Mouse (Mus musculus) lung, embryonic 15.5 days (tissue): ENCODE results near the gene Hes5. TPM values are rescaled to one million over a fixed set of nuclear protein-coding genes. Genes with fewer than 3 reads are reported as not detected.

Experiments used
- ATAC-seq: fragments of 200-750 bp; cut with Nextera tagmentation; 2 replicates; pipeline ENCODE4 v1.8.0; 2017; ENCODE audit warnings: moderate number of reproducible peaks, borderline replicate concordance; ENCODE audit not compliant: low FRiP score, low TSS enrichment; ENCODE audit errors: extremely low read depth
- H3K27ac ChIP-seq: fragments of 300-500 bp; sonication (generic); 2 replicates; pipeline ENCODE4 v1.5.1; 2015; ENCODE audit warnings: moderate library complexity, mild to moderate bottlenecking, inconsistent platforms
- H3K27me3 ChIP-seq: fragments of 300-500 bp; sonication (generic); 2 replicates; pipeline ENCODE4 v1.6.1; 2015; ENCODE audit warnings: inconsistent platforms
- H3K36me3 ChIP-seq: fragments of 300-500 bp; sonication (generic); 2 replicates; pipeline ENCODE4 v1.6.1; 2015; ENCODE audit warnings: inconsistent platforms
- H3K4me1 ChIP-seq: fragments of 300-500 bp; sonication (generic); 2 replicates; pipeline ENCODE4 v1.6.1; 2015; ENCODE audit warnings: inconsistent platforms
- H3K4me2 ChIP-seq: fragments of 300-500 bp; sonication (generic); 2 replicates; pipeline ENCODE4 v1.6.1; 2015; ENCODE audit warnings: inconsistent platforms, mild to moderate bottlenecking, moderate library complexity
- H3K4me3 ChIP-seq: fragments of 300-500 bp; sonication (generic); 2 replicates; pipeline ENCODE4 v1.5.1; 2015; ENCODE audit warnings: mild to moderate bottlenecking, inconsistent platforms
- H3K9ac ChIP-seq: fragments of 300-500 bp; sonication (generic); 2 replicates; pipeline ENCODE4 v1.6.1; 2015; ENCODE audit warnings: inconsistent platforms
- H3K9me3 ChIP-seq: fragments of 300-500 bp; sonication (generic); 2 replicates; pipeline ENCODE4 v1.6.1; 2016; ENCODE audit warnings: inconsistent platforms
- WGBS: fragments of 180-500 bp; shearing (Covaris S2); methylation state at CpG from one replicate; pipeline ENCODE4 v1.1.7; 2015; 5-methylcytosine and 5-hydroxymethylcytosine counted together
- polyA plus RNA-seq: library from polyadenylated mRNA; unstranded; fragments of >200 nt; fragmentation: Nextera tagmentation; extraction: Ambion mirVana; gene quantifications from 2 replicates; pipeline ENCODE4 v1.2.1, GENCODE M21; 2015

Hes5 gene
- polyA plus RNA-seq, 1 experiment from 2014 or later = 0.69 TPM

- peak within 1 kb of the TSS; percentile 25 for H3K4me3 ChIP-seq
- ATAC-seq = no peak
- no peaks in the 10 kb centered on the region for H3K36me3 ChIP-seq
- no peaks in the 10 kb centered on the region for H3K9me3 ChIP-seq
- WGBS = 26% methylated on average over 12 of the region's 12 CpGs
- H3K27ac ChIP-seq = peak within 1 kb of the TSS; percentile 63
- H3K9ac ChIP-seq = peak within 1 kb of the TSS; percentile 11; the same call in 1 of the 2 replicates
- H3K4me2 ChIP-seq = peak within 1 kb of the TSS; percentile 46
- peaks cover 17% of the 10 kb centered on the region for H3K4me1 ChIP-seq
- no peaks in the 10 kb centered on the region for H3K27me3 ChIP-seq
These were observed 32.2 kb upstream of the Hes5 start, which contains the start of gene Tnfrsf14 for GRCm38 (mm10) chr4:154928395-154929087. TSS of gene Tnfrsf14 (minus strand) at chr4:154928563.

- peaks cover 17% of the 10 kb centered on the region for H3K4me1 ChIP-seq
- H3K9ac ChIP-seq = no peak overlapping the region
- H3K27ac ChIP-seq = no peak overlapping the region
- H3K36me3 ChIP-seq = no peaks in the 10 kb centered on the region
- no peak; the same call in 1 of the 2 replicates for ATAC-seq
- no peaks in the 10 kb centered on the region for H3K9me3 ChIP-seq
- no peaks in the 10 kb centered on the region for H3K27me3 ChIP-seq
- H3K4me2 ChIP-seq = no peak overlapping the region
- WGBS = 73% methylated on average over 12 of the region's 12 CpGs
- H3K4me3 ChIP-seq = no peak overlapping the region
These were observed 31.5 kb upstream of the Hes5 start for GRCm38 (mm10) chr4:154929088-154929660.

- no peak overlapping the region for H3K27ac ChIP-seq
- 47% methylated on average over 13 of the region's 13 CpGs for WGBS
- H3K4me3 ChIP-seq = no peak overlapping the region
- ATAC-seq = no peak
- H3K36me3 ChIP-seq = no peaks in the 10 kb centered on the region
- peaks cover 3% of the 10 kb centered on the region for H3K4me1 ChIP-seq
- H3K9me3 ChIP-seq = no peaks in the 10 kb centered on the region
- no peak overlapping the region for H3K9ac ChIP-seq
- H3K27me3 ChIP-seq = no peaks in the 10 kb centered on the region
- H3K4me2 ChIP-seq = no peak overlapping the region
These were observed 27.3 kb upstream of the Hes5 start for GRCm38 (mm10) chr4:154933306-154933907.

- H3K36me3 ChIP-seq = no peaks in the 10 kb centered on the region
- no peak for ATAC-seq
- H3K4me2 ChIP-seq = no peak overlapping the region
- 75% methylated on average over 2 of the region's 2 CpGs for WGBS
- no peak overlapping the region for H3K9ac ChIP-seq
- H3K4me3 ChIP-seq = no peak overlapping the region
- H3K27me3 ChIP-seq = no peaks in the 10 kb centered on the region
- H3K4me1 ChIP-seq = no peaks in the 10 kb centered on the region
- no peak overlapping the region for H3K27ac ChIP-seq
- H3K9me3 ChIP-seq = no peaks in the 10 kb centered on the region
These were observed 25.9 kb upstream of the Hes5 start for GRCm38 (mm10) chr4:154934800-154935199.

- no peak overlapping the region for H3K4me3 ChIP-seq
- no peak for ATAC-seq
- no peak overlapping the region for H3K9ac ChIP-seq
- H3K27me3 ChIP-seq = no peaks in the 10 kb centered on the region
- H3K4me1 ChIP-seq = no peaks in the 10 kb centered on the region
- H3K36me3 ChIP-seq = no peaks in the 10 kb centered on the region
- no peak overlapping the region for H3K27ac ChIP-seq
- H3K9me3 ChIP-seq = no peaks in the 10 kb centered on the region
- 72% methylated on average over 7 of the region's 7 CpGs for WGBS
- H3K4me2 ChIP-seq = no peak overlapping the region
These were observed 24.9 kb upstream of the Hes5 start for GRCm38 (mm10) chr4:154935788-154936187.

- H3K27ac ChIP-seq = no peak overlapping the region
- H3K9me3 ChIP-seq = no peaks in the 10 kb centered on the region
- no peaks in the 10 kb centered on the region for H3K4me1 ChIP-seq
- H3K4me3 ChIP-seq = no peak overlapping the region
- ATAC-seq = no peak
- no peaks in the 10 kb centered on the region for H3K27me3 ChIP-seq
- 50% methylated on average over 8 of the region's 8 CpGs for WGBS
- no peak overlapping the region for H3K9ac ChIP-seq
- H3K36me3 ChIP-seq = no peaks in the 10 kb centered on the region
- no peak overlapping the region for H3K4me2 ChIP-seq
These were observed 24.0 kb upstream of the Hes5 start for GRCm38 (mm10) chr4:154936542-154937255.

- no peak for ATAC-seq
- no peaks in the 10 kb centered on the region for H3K36me3 ChIP-seq
- no peak overlapping the region for H3K4me2 ChIP-seq
- no peaks in the 10 kb centered on the region for H3K9me3 ChIP-seq
- no peaks in the 10 kb centered on the region for H3K27me3 ChIP-seq
- H3K27ac ChIP-seq = no peak overlapping the region
- no peaks in the 10 kb centered on the region for H3K4me1 ChIP-seq
- H3K9ac ChIP-seq = no peak overlapping the region
- WGBS = 68% methylated on average over 1 of the region's 1 CpGs
- H3K4me3 ChIP-seq = no peak overlapping the region
These were observed 23.0 kb upstream of the Hes5 start for GRCm38 (mm10) chr4:154937746-154938145.

- Histone ChIP-seq H3K4me3 (no peak overlapping the region), H3K4me1 (no peaks in the 10 kb centered on the region), H3K9ac (no peak overlapping the region), H3K27me3 (no peaks in the 10 kb centered on the region), H3K4me2 (no peak overlapping the region), H3K36me3 (no peaks in the 10 kb centered on the region), H3K9me3 (no peaks in the 10 kb centered on the region), H3K27ac (no peak overlapping the region)
- WGBS = 78% methylated on average over 2 of the region's 2 CpGs
- no peak for ATAC-seq
These were observed 20.6 kb upstream of the Hes5 start for GRCm38 (mm10) chr4:154940156-154940555.

- Histone ChIP-seq H3K4me1 (peaks cover 8% of the 10 kb centered on the region), H3K4me3 (no peak overlapping the region), H3K36me3 (no peaks in the 10 kb centered on the region), H3K4me2 (no peak overlapping the region), H3K27me3 (no peaks in the 10 kb centered on the region), H3K9me3 (no peaks in the 10 kb centered on the region), H3K9ac (no peak overlapping the region), H3K27ac (no peak overlapping the region)
- 79% methylated on average over 5 of the region's 5 CpGs for WGBS
- no peak for ATAC-seq
These were observed 18.9 kb upstream of the Hes5 start for GRCm38 (mm10) chr4:154941831-154942230.

- no peak overlapping the region for H3K4me3 ChIP-seq
- H3K27ac ChIP-seq = no peak overlapping the region
- no peaks in the 10 kb centered on the region for H3K27me3 ChIP-seq
- H3K4me1 ChIP-seq = peaks cover 8% of the 10 kb centered on the region
- H3K9ac ChIP-seq = no peak overlapping the region
- H3K36me3 ChIP-seq = no peaks in the 10 kb centered on the region
- 78% methylated on average over 10 of the region's 10 CpGs for WGBS
- H3K4me2 ChIP-seq = no peak overlapping the region
- ATAC-seq = no peak
- no peaks in the 10 kb centered on the region for H3K9me3 ChIP-seq
These were observed 17.9 kb upstream of the Hes5 start for GRCm38 (mm10) chr4:154942632-154943322.

GRCm38 (mm10) chr4:154943323-154944039, 17.2 kb upstream of the Hes5 start:
- no peak overlapping the region for H3K27ac ChIP-seq
- H3K9me3 ChIP-seq = no peaks in the 10 kb centered on the region
- H3K4me1 ChIP-seq = peaks cover 13% of the 10 kb centered on the region
- no peak overlapping the region for H3K4me3 ChIP-seq
- H3K27me3 ChIP-seq = peaks cover 5% of the 10 kb centered on the region
- WGBS = 78% methylated on average over 6 of the region's 6 CpGs
- H3K9ac ChIP-seq = no peak overlapping the region
- H3K36me3 ChIP-seq = no peaks in the 10 kb centered on the region
- ATAC-seq = no peak
- H3K4me2 ChIP-seq = no peak overlapping the region
